Mouse (Mus musculus) megakaryocyte, embryonic 14.5 days (primary cell): Measurements from ENCODE around the gene Rab10.

Experiments used
- FLI1 ChIP-seq: IDR thresholded peaks from 2 replicates; pipeline ENCODE4 v1.6.1; 2012; ENCODE audit warnings: low read length, inconsistent platforms, mixed read lengths
- GATA1 ChIP-seq: IDR thresholded peaks from 3 replicates; pipeline ENCODE4 v1.6.1; 2012; ENCODE audit warnings: mixed read lengths, low read length, inconsistent platforms, borderline replicate concordance

DNA sequence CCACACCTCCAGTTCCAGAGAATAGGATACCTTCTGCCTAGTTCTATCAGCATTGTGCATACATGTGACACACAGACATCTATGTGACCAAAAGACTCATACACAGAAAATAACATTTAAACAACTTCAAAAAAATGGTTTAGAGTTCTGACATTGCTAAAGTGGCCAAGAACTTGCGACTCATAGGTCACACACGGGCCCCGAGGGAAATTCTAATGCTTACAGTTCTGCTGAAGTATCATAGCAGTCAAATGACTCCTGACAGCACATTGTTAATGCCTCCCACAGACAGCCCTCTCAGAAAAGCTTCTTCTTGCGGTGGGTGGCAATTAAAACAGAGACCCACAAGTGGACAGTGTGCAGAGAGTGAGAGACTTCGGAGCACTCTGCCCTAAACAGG, 35.3 kb upstream of the Rab10 start:
- TF ChIP-seq GATA1 (no peak), FLI1 (no peak)
